Mouse (Mus musculus) G1E (cell line): ENCODE data around the gene Gfpt1. TPM values are rescaled to one million over a fixed set of nuclear protein-coding genes. Genes with fewer than 3 reads are reported as not detected.

ENCODE experiments used
- ATAC-seq: 2 replicates; pipeline ENCODE4 v1.8.0; 2016; ENCODE audit warnings: mild to moderate bottlenecking; ENCODE audit not compliant: insufficient number of reproducible peaks, poor library complexity, low FRiP score, severe bottlenecking; ENCODE audit errors: extremely low read depth
- DNase-seq: peaks from one replicate; pipeline ENCODE4 v3.0.0; 2012; ENCODE audit warnings: low spot score
- H3K27me3 ChIP-seq: 2 replicates; pipeline ENCODE4 v1.6.1; 2012; ENCODE audit warnings: mild to moderate bottlenecking, low read length, inconsistent platforms; ENCODE audit not compliant: insufficient read depth
- H3K36me3 ChIP-seq: replicated peaks from 2 replicates; pipeline ENCODE3; 2012; ENCODE audit warnings: mild to moderate bottlenecking, inconsistent platforms
- H3K4me1 ChIP-seq: 2 replicates; pipeline ENCODE4 v1.6.1; 2012; ENCODE audit warnings: low read depth, low read length, inconsistent platforms, mixed read lengths; ENCODE audit not compliant: insufficient read depth
- H3K4me3 ChIP-seq: 2 replicates; pipeline ENCODE4 v1.5.1; 2012; ENCODE audit warnings: low read depth, mild to moderate bottlenecking, inconsistent platforms, low read length, moderate library complexity, mixed read lengths
- H3K9me3 ChIP-seq: replicated peaks from 2 replicates; pipeline ENCODE4 v1.6.1; 2012; ENCODE audit warnings: inconsistent platforms
- CTCF ChIP-seq: IDR thresholded peaks from 2 replicates; pipeline ENCODE4 v1.5.1; 2012; ENCODE audit warnings: low read depth, low read length, inconsistent platforms, mixed read lengths
- GATA1 ChIP-seq: IDR thresholded peaks from 2 replicates; pipeline ENCODE4 v1.6.1; 2012; ENCODE audit warnings: borderline replicate concordance, low read length, inconsistent platforms, mixed read lengths
- GATA2 ChIP-seq: IDR thresholded peaks from 2 replicates; pipeline ENCODE4 v1.6.1; 2012; ENCODE audit warnings: low read depth, low read length, inconsistent platforms, borderline replicate concordance
- POLR2AphosphoS5 ChIP-seq: IDR thresholded peaks from 2 replicates; pipeline ENCODE4 v1.6.1; 2012; ENCODE audit warnings: low read depth, low read length, inconsistent platforms; ENCODE audit not compliant: insufficient replicate concordance
- TAL1 ChIP-seq: conservative IDR thresholded peaks from 2 replicates; pipeline ENCODE4 v1.6.1; 2012; ENCODE audit warnings: low read depth, low read length, inconsistent platforms, mixed read lengths
- polyA plus RNA-seq: library from polyadenylated mRNA; stranded (reverse); fragments of >175 nt; gene quantifications from 2 replicates; pipeline ENCODE4 v1.2.3, GENCODE M21; 2012
- total RNA-seq, 2 experiments: library from RNA; stranded (forward) in 1 of 2; stranded (reverse) in 1 of 2; fragments of 200-1000 nt in 1 of 2; fragments of >200 nt in 1 of 2; fragmentation: Nextera tagmentation in 1 of 2; gene quantifications; 2 replicates each; pipeline ENCODE4 v1.2.3; 2014 to 2017

The Gfpt1 gene
- total and polyA plus RNA-seq, 3 experiments, result 78.7 to 196 (median 99.2) TPM

DNA sequence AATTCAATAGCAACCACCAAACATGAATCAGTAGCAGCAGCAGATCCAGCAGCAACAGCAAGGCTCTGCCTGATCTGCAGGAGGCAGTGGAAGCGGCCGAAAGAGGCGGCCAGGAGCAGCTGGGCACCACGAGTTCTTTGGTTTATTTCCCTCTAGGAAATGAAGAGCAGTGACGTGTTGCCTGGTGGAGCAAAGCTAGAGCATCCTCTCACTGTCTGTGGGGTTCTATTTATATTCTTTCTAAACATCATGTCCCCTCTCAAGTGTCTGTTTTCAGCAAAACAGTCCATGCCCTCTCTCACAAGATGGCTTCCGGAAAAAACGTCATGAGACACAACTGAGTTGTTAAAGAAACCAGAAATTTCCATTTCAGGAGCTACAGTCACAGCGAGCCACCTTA, 3.5 kb upstream of the Gfpt1 start:
- no peak for ATAC-seq
- peaks cover 50% of the 10 kb centered on the region for H3K4me1 ChIP-seq

DNA sequence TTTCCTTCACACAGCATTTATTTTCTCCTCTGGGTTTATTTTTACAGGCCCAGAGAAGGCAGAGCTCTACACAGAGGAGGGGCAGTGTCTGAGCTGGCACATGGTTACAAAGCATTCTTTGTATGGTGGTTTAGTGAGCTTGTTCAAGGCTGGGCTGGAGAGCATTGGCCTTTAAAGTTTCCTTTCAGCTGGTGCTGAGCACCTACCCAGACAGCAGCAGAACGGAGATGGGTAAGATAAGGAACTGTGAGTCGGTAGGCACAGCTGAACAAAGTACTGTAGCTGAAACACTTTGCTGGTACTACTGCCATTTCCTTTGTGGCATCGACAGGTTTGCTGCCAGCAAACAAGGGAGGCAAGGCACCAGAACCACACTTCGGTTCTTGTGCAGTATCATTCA, 1.7 kb upstream of the Gfpt1 start:
- no peak for DNase-seq
- peaks cover 58% of the 10 kb centered on the region for H3K4me1 ChIP-seq
- TF ChIP-seq CTCF (no peak), GATA1 (no peak), POLR2AphosphoS5 (no peak), TAL1 (no peak), GATA2 (no peak)
- no peak for ATAC-seq
- no peaks in the 10 kb centered on the region for H3K27me3 ChIP-seq
- peaks cover 3% of the 10 kb centered on the region for H3K9me3 ChIP-seq
- H3K4me3 ChIP-seq, result no peak overlapping the region; the same call in 1 of the 2 replicates
- H3K36me3 ChIP-seq, result peaks cover 6% of the 10 kb centered on the region

More for the DNA sequence above, 3.5 kb upstream of the Gfpt1 start:
- Histone ChIP-seq H3K36me3 (peaks cover 3% of the 10 kb centered on the region), H3K27me3 (no peaks in the 10 kb centered on the region), H3K9me3 (peaks cover 3% of the 10 kb centered on the region), H3K4me3 (no peak overlapping the region)
- DNase-seq, result no peak
- TF ChIP-seq CTCF (no peak), GATA2 (no peak), POLR2AphosphoS5 (no peak), GATA1 (no peak), TAL1 (no peak)

DNA sequence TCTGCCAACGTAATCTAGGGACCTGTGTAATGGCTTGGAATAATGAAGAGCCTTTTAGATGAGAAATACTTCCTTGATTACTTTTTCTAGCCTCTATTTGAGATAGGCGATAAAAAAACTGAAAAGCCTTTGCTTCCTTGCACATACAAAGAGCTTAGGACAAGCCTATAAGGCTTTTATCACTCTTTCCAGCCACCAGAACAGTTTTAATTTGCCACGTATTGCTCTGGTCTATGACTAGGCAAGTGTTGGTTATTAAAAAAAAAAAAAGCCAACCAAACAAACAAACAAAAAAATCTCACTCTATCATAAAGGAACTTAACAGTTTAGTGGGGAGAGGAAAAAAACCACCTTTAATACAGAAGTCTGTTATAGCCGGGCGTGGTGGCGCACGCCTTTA, 1.2 kb upstream of the Gfpt1 start:
- TF ChIP-seq GATA2, result no peak
- no peak for TF ChIP-seq CTCF
- no peak for TF ChIP-seq GATA1
- TF ChIP-seq TAL1, result no peak
- no peak for TF ChIP-seq POLR2AphosphoS5
- DNase-seq, result no peak
- peaks cover 3% of the 10 kb centered on the region for H3K9me3 ChIP-seq
- H3K4me1 ChIP-seq, result peaks cover 58% of the 10 kb centered on the region
- H3K4me3 ChIP-seq, result no peak overlapping the region; the same call in 1 of the 2 replicates
- peaks cover 7% of the 10 kb centered on the region for H3K36me3 ChIP-seq
- no peak for ATAC-seq
- no peaks in the 10 kb centered on the region for H3K27me3 ChIP-seq

DNA sequence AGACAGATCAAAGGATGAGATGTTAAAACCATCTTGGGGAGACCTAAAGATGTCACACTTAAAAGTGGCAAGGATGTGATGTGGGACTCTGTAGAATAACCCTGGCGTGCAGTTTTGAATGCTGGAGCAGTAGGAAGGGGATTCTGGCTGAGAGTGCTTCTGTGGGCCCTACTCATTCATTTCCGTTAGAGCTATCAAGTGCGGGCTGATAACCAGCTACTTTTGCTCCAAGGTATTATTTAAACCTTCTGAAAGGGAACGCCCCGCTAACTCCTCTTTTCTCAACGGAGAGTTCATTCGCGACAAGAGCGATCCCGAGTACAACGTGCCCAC, 676 bp upstream of the Gfpt1 start:
- peaks cover 62% of the 10 kb centered on the region for H3K4me1 ChIP-seq
- no peaks in the 10 kb centered on the region for H3K27me3 ChIP-seq
- peaks cover 10% of the 10 kb centered on the region for H3K36me3 ChIP-seq
- TF ChIP-seq GATA2 (no peak), TAL1 (no peak), GATA1 (no peak), POLR2AphosphoS5 (no peak), CTCF (no peak)
- H3K4me3 ChIP-seq, result peak overlapping the region; percentile 99
- peaks cover 3% of the 10 kb centered on the region for H3K9me3 ChIP-seq
- no peak; the same call in 1 of the 2 replicates for ATAC-seq
- no peak for DNase-seq

DNA sequence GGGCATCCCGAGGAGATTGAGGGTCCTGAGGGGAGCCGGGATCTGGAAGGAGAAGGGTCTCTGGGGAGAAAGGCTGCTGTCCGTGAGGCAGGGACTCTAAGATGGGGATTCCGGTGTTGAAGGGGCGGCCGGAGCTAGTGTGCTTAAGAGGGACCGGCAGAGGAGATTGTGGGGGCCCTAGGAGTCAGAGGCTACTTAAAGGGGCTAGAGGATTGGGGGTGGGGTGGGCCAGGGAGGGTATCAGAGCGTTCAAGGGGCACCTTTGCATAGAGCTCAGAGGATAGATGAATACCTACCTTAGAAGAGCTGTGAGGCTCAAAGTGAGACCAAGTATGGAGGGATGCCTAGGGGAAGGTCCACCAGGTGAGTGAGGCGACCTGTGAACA, 478 bp downstream of the Gfpt1 start:
- no peak for TF ChIP-seq GATA1
- TF ChIP-seq GATA2, result no peak
- no peak for TF ChIP-seq CTCF
- no peak for TF ChIP-seq POLR2AphosphoS5
- no peak for TF ChIP-seq TAL1
- DNase-seq, result no peak
- ATAC-seq, result no peak

DNA sequence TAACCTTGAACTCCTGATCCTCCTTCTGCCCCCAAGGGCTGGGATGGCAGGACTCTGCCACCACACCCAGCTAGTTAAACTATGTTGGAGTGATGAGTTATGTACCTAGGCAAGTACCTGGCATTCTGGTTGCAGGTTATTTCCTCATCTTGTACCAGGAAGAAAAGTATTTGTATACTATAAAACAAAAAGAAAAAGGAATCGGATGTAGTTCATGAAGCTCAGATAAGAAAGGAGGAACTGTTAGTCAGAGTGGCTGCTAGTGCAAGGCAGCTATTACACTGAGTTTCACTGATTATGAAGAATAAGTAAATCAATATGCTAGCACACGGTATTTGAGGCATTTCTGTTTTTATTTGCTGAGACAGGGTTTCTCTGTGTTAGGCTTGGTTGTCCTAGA, 2.2 kb downstream of the Gfpt1 start:
- TF ChIP-seq GATA1, result no peak
- no peak for TF ChIP-seq CTCF
- TF ChIP-seq POLR2AphosphoS5, result no peak
- TF ChIP-seq GATA2, result no peak
- TF ChIP-seq TAL1, result no peak
- Histone ChIP-seq H3K27me3 (no peaks in the 10 kb centered on the region), H3K4me3 (peak overlapping the region; percentile 63), H3K36me3 (peaks cover 39% of the 10 kb centered on the region), H3K9me3 (no peaks in the 10 kb centered on the region), H3K4me1 (peaks cover 66% of the 10 kb centered on the region)
- ATAC-seq (no peak), DNase-seq (no peak)

More for the DNA sequence above, 478 bp downstream of the Gfpt1 start:
- Histone ChIP-seq H3K9me3 (no peaks in the 10 kb centered on the region), H3K27me3 (no peaks in the 10 kb centered on the region), H3K4me1 (peaks cover 63% of the 10 kb centered on the region), H3K36me3 (peaks cover 21% of the 10 kb centered on the region), H3K4me3 (peak overlapping the region; percentile 99)
